Mouse (Mus musculus) liver, adult 2 months (tissue): ENCODE data around the gene 1810024B03Rik.

Source experiments
- CTCF ChIP-seq: fragments of 200-500 bp; IDR thresholded peaks from 2 replicates; pipeline ENCODE4 v1.5.1; 2011; ENCODE audit warnings: low read depth, low read length, control low read depth
- POLR2A ChIP-seq: fragments of 200-500 bp; IDR thresholded peaks from 2 replicates; pipeline ENCODE4 v1.6.1; 2011; ENCODE audit warnings: low read length, control low read depth; ENCODE audit not compliant: insufficient read depth; ENCODE audit errors: extremely low read depth

- TF ChIP-seq CTCF = no peak
- no peak for TF ChIP-seq POLR2A
These were observed 46.6 kb upstream of the 1810024B03Rik start for GRCm38 (mm10) chr2:127254604-127255134.
